Mouse (Mus musculus) midbrain, embryonic 14.5 days (tissue): ENCODE results near the gene Calr3. TPM values are rescaled to one million over a fixed set of nuclear protein-coding genes. Genes with fewer than 3 reads are reported as not detected.

Experiments used
- ATAC-seq: fragments of 200-750 bp; cut with Nextera tagmentation; 2 replicates; pipeline ENCODE4 v1.8.0; 2017; ENCODE audit warnings: moderate number of reproducible peaks, moderate library complexity; ENCODE audit not compliant: low FRiP score, low TSS enrichment
- DNase-seq: peaks from one replicate; pipeline ENCODE4 v3.0.0-alpha.2; 2015
- H3K27ac ChIP-seq: fragments of 300-500 bp; sonication (generic); replicated peaks from 2 replicates; pipeline ENCODE4 v1.5.1; 2014; ENCODE audit warnings: mild to moderate bottlenecking, low read depth, low read length, moderate library complexity
- H3K27me3 ChIP-seq: fragments of 300-500 bp; sonication (generic); 2 replicates; pipeline ENCODE4 v1.6.1; 2014; ENCODE audit warnings: low read length, control low read depth, mixed read lengths; ENCODE audit not compliant: control insufficient read depth, insufficient read depth
- H3K36me3 ChIP-seq: fragments of 300-500 bp; sonication (generic); 2 replicates; pipeline ENCODE4 v1.6.1; 2014; ENCODE audit warnings: low read length, control low read depth; ENCODE audit not compliant: control insufficient read depth, insufficient read depth
- H3K4me1 ChIP-seq: fragments of 300-500 bp; sonication (generic); 2 replicates; pipeline ENCODE4 v1.6.1; 2014; ENCODE audit warnings: mild to moderate bottlenecking, antibody characterized with exemption, low read length, control low read depth; ENCODE audit not compliant: control insufficient read depth, insufficient read depth
- H3K4me2 ChIP-seq: fragments of 300-500 bp; sonication (generic); 2 replicates; pipeline ENCODE4 v1.6.1; 2014; ENCODE audit warnings: mild to moderate bottlenecking, low read length, moderate library complexity
- H3K4me3 ChIP-seq: fragments of 300-500 bp; sonication (generic); replicated peaks from 2 replicates; pipeline ENCODE4 v1.5.1; 2014; ENCODE audit warnings: low read depth, low read length
- H3K9ac ChIP-seq: fragments of 300-500 bp; sonication (generic); replicated peaks from 2 replicates; pipeline ENCODE4 v1.6.1; 2014; ENCODE audit warnings: mild to moderate bottlenecking, low read length, moderate library complexity
- H3K9me3 ChIP-seq: fragments of 300-500 bp; sonication (generic); 2 replicates; pipeline ENCODE4 v1.6.1; 2016; ENCODE audit warnings: low read length, control low read depth, mixed read lengths; ENCODE audit not compliant: control insufficient read depth
- WGBS: fragments of 180-500 bp; shearing (Covaris S2); extraction: QIAGEN DNeasy Blood & Tissue Kit; methylation state at CpG from one replicate; pipeline ENCODE4 v1.1.7; 2014; 5-methylcytosine and 5-hydroxymethylcytosine counted together
- polyA plus RNA-seq: library from polyadenylated mRNA; unstranded; fragments of >200 nt; fragmentation: Nextera tagmentation; extraction: Ambion mirVana; gene quantifications from 2 replicates; pipeline ENCODE4 v1.2.1, GENCODE M21; 2014

The Calr3 gene
- polyA plus RNA-seq, 1 experiment from 2014 or later, result 0.86 TPM

GRCm38 (mm10) chr8:72421362-72422335 is 22.0 kb downstream of the Calr3 start, which contains the start of gene Eps15l1:
TSS of gene Eps15l1 (minus strand) at chr8:72421460.
- peak; percentile 97 for ATAC-seq
- no peaks in the 10 kb centered on the region for H3K9me3 ChIP-seq
- H3K27ac ChIP-seq, result peak within 1 kb of the TSS; percentile 86
- peaks cover 22% of the 10 kb centered on the region for H3K4me1 ChIP-seq
- H3K4me3 ChIP-seq, result peak within 1 kb of the TSS; percentile 65
- peak; percentile 99 for DNase-seq
- peak within 1 kb of the TSS; percentile 74 for H3K9ac ChIP-seq
- no peaks in the 10 kb centered on the region for H3K36me3 ChIP-seq
- no peaks in the 10 kb centered on the region for H3K27me3 ChIP-seq
- H3K4me2 ChIP-seq, result peak within 1 kb of the TSS; percentile 82
- 1% methylated on average over 48 of the region's 48 CpGs for WGBS

DNA sequence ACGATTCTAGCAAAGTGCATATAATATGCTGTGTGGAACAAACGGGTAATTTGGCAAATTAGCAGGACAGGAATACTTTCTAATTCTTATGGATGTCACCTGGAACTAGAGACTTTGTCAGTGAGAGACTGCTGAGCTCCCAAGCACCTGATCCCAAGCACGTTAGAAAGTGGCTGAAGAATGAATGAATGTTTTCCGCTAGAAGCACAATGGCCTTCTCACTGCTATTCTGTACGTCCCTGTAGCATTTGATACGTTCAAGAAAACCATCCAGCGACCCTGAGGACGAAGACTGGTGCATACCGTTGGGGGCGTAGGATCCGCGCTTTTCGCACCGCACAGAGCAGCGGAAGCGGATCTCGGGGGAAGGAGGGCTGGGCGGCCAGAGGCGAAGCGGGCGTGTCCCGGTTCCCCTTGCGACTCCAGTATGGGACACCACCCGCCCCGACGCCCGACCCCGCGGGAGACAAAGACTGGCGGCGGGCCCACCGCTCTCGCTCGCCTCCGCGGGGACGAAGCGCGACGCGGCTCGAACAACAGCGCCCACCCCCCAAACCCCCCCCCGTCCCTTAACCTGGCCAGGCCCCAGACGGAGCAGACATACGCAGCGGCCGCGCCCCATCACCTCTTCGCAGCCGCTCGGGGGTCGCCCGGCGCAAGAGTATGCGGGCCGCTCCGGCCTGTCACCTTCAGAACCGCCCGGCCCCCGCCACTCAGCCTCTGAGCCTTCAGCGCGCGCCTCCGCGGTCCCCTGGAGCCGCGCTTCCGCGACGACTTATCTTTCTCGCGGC is 22.9 kb downstream of the Calr3 start:
- H3K9ac ChIP-seq, result peak overlapping the region; percentile 74
- DNase-seq (peak; percentile 58), ATAC-seq (peak; percentile 77)
- H3K4me3 ChIP-seq, result peak overlapping the region; percentile 65
- WGBS, result 2% methylated on average over 73 of the region's 73 CpGs
- no peaks in the 10 kb centered on the region for H3K36me3 ChIP-seq
- H3K4me1 ChIP-seq, result peaks cover 23% of the 10 kb centered on the region
- H3K27ac ChIP-seq, result peak overlapping the region; percentile 86
- H3K27me3 ChIP-seq, result no peaks in the 10 kb centered on the region
- peak overlapping the region; percentile 82 for H3K4me2 ChIP-seq
- H3K9me3 ChIP-seq, result no peaks in the 10 kb centered on the region

- no peaks in the 10 kb centered on the region for H3K27me3 ChIP-seq
- 96% methylated on average over 4 of the region's 4 CpGs for WGBS
- no peaks in the 10 kb centered on the region for H3K36me3 ChIP-seq
- no peak overlapping the region for H3K27ac ChIP-seq
- ATAC-seq (no peak), DNase-seq (no peak)
- no peaks in the 10 kb centered on the region for H3K9me3 ChIP-seq
- H3K4me3 ChIP-seq, result no peak overlapping the region
- H3K9ac ChIP-seq, result no peak overlapping the region
- no peak overlapping the region for H3K4me2 ChIP-seq
- H3K4me1 ChIP-seq, result peaks cover 25% of the 10 kb centered on the region
Observed at GRCm38 (mm10) chr8:72418073-72418472, 25.6 kb downstream of the Calr3 start.

GRCm38 (mm10) chr8:72415252-72415651 is 28.4 kb downstream of the Calr3 start:
- no peak overlapping the region for H3K27ac ChIP-seq
- H3K4me1 ChIP-seq, result peaks cover 20% of the 10 kb centered on the region
- H3K9ac ChIP-seq, result no peak overlapping the region
- H3K27me3 ChIP-seq, result no peaks in the 10 kb centered on the region
- no peaks in the 10 kb centered on the region for H3K9me3 ChIP-seq
- no peak overlapping the region for H3K4me2 ChIP-seq
- DNase-seq (no peak), ATAC-seq (no peak)
- WGBS, result 84% methylated on average over 2 of the region's 2 CpGs
- H3K4me3 ChIP-seq, result no peak overlapping the region
- H3K36me3 ChIP-seq, result 0 out of 2 replicates have a peak, but pooled peaks cover 3% of the 10 kb centered on the region

DNA sequence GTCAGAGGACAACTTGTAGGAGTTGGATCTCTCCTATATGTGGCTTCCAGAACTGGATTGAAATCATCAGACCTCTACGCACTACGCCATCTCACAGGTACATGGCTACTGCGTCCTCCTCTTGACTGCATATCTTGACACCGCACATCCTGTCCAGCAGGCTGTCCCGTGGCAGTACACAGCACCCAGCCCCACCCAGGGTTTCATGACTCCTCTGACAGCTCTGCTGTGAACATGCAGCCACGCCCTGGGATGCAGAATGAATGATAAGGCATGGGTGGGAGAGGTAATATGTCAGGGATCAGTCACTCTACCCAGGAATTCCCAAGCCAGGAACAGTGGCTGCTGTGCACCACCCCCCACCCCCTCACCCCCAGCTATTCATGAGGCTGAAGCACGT is 29.8 kb downstream of the Calr3 start:
- DNase-seq (no peak), ATAC-seq (no peak)
- no peak overlapping the region for H3K9ac ChIP-seq
- 0 out of 2 replicates have a peak, but pooled peaks cover 3% of the 10 kb centered on the region for H3K36me3 ChIP-seq
- H3K9me3 ChIP-seq, result no peaks in the 10 kb centered on the region
- H3K27ac ChIP-seq, result no peak overlapping the region
- no peaks in the 10 kb centered on the region for H3K27me3 ChIP-seq
- WGBS, result 92% methylated on average over 7 of the region's 7 CpGs
- H3K4me2 ChIP-seq, result no peak overlapping the region
- 0 out of 2 replicates have a peak, but pooled peaks cover 6% of the 10 kb centered on the region for H3K4me1 ChIP-seq
- H3K4me3 ChIP-seq, result no peak overlapping the region

DNA sequence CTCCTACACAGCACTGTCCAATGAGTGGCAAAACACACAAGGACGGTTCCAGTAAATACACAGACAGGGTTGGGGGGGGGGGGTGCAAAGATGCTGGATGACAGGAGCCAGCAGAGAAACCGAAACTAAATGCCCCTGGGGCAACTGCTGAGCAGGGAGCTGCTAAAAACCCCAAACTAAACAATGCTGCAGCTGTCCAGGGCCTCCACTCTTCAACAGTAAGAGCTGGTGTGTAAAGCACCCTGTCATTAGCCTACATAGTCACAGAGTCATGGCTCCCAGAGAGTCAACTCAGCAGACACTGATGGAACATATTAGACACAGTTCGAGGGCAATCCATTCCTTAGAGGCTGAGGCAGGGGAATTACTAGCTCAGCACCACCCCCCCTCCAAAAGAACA is 34.2 kb downstream of the Calr3 start:
- no peak overlapping the region for H3K4me3 ChIP-seq
- no peaks in the 10 kb centered on the region for H3K9me3 ChIP-seq
- DNase-seq, result no peak
- no peaks in the 10 kb centered on the region for H3K4me1 ChIP-seq
- 64% methylated on average over 3 of the region's 3 CpGs for WGBS
- H3K27me3 ChIP-seq, result no peaks in the 10 kb centered on the region
- ATAC-seq, result no peak
- H3K36me3 ChIP-seq, result 0 out of 2 replicates have a peak, but pooled peaks cover 3% of the 10 kb centered on the region
- no peak overlapping the region for H3K27ac ChIP-seq
- H3K4me2 ChIP-seq, result no peak overlapping the region
- H3K9ac ChIP-seq, result no peak overlapping the region

DNA sequence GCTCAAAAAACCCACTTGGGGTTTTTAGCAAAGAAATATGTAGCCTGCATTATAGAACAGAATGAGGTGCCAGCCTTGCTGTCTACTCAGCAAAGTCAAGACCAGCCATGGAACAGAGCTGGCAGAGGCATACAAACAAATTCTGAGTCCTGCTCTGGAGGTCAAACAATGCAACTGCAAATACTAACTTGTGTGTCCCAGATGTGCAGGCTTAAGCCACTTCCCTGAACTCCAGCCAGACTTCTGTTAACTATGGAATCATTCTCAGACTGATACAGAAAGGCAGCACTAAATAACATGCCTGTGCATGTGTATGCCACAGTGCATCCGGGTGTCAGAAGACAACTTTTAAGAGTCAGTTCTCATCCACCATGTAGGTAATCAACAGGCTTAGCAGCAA is 35.8 kb downstream of the Calr3 start:
- H3K36me3 ChIP-seq, result 0 out of 2 replicates have a peak, but pooled peaks cover 2% of the 10 kb centered on the region
- no peaks in the 10 kb centered on the region for H3K27me3 ChIP-seq
- H3K9ac ChIP-seq, result no peak overlapping the region
- no peak overlapping the region for H3K27ac ChIP-seq
- H3K4me3 ChIP-seq, result no peak overlapping the region
- ATAC-seq (no peak), DNase-seq (no peak)
- no peaks in the 10 kb centered on the region for H3K4me1 ChIP-seq
- no peaks in the 10 kb centered on the region for H3K9me3 ChIP-seq
- H3K4me2 ChIP-seq, result no peak overlapping the region
- 94% methylated on average over 1 of the region's 1 CpGs for WGBS

DNA sequence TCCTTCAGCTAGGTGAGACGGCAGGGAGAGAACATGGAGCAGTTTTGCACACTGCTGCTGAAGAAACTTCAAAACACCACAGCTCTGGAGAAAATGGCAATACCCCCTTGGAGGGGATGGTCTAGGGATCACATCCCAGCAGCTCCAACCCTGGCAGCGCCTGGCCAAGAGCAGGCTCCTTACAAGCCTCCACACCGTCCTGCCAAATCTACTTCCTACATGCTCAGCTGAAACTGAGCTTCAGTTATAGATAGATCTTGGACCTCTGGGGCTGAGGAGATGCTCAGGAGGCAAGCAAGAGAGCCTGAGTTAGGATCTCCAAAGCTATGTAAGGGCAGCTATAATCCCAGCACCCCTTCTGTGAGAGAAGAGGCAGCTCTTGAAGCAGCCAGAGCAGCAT is 40.7 kb downstream of the Calr3 start:
- no peak for ATAC-seq
- H3K9ac ChIP-seq, result no peak overlapping the region
- 94% methylated on average over 3 of the region's 3 CpGs for WGBS

More for the DNA sequence above, 40.7 kb downstream of the Calr3 start:
- no peak for DNase-seq
- Histone ChIP-seq H3K4me1 (no peaks in the 10 kb centered on the region), H3K4me3 (no peak overlapping the region), H3K27me3 (no peaks in the 10 kb centered on the region), H3K36me3 (peaks cover 14% of the 10 kb centered on the region), H3K27ac (no peak overlapping the region), H3K4me2 (no peak overlapping the region), H3K9me3 (no peaks in the 10 kb centered on the region)
